In genomic region chr9:90113651-90114566, GRCm38 (mm10) we compare ENCODE assay signal across 7 mouse cellular contexts. TPM values are rescaled to one million over a fixed set of nuclear protein-coding genes. Genes with fewer than 3 reads are reported as not detected.
DNase-seq lines count a peak whose midpoint lies in the region; ATAC-seq lines count a peak whose summit lies in the region.

No protein-coding gene starts in this region.

- no peaks in the 10 kb centered on the region for H3K27me3 ChIP-seq in intestine, embryonic 16.5 days (replicated peaks; ENCODE audit: control insufficient read depth, insufficient read depth, low read length)
- no peaks in the 10 kb centered on the region for H3K27me3 ChIP-seq in midbrain, embryonic 11.5 days (ENCODE audit: control insufficient read depth, insufficient read depth, low read length)

- peak overlapping the region; percentile 98 for H3K9ac ChIP-seq in intestine, embryonic 16.5 days (ENCODE audit: low read depth, low read length)
- H3K9ac ChIP-seq in midbrain, embryonic 11.5 days (ENCODE audit: low read length): peak overlapping the region; percentile 99

- DNase-seq in adrenal gland, adult 2 months: peak; percentile 94
- DNase-seq in embryo, embryonic 11.5 days (ENCODE audit: low read depth, low spot score): peak; percentile 84
- peak; percentile 88 for DNase-seq in gastrocnemius, postnatal 36 days
- DNase-seq in left cerebral cortex, postnatal 36 days (ENCODE audit: low spot score in 2 of 2): peak; percentile 92 to 93
- peak; percentile 98 for DNase-seq in midbrain, embryonic 11.5 days (ENCODE audit: low spot score, missing footprints)
- DNase-seq in skeletal muscle tissue, adult 2 months (ENCODE audit: low read depth, low spot score): peak; percentile 90

- H3K4me2 ChIP-seq in intestine, embryonic 16.5 days (ENCODE audit: low read depth, low read length): peak overlapping the region; percentile 85
- H3K4me2 ChIP-seq in midbrain, embryonic 11.5 days: peak overlapping the region; percentile 94

- intact Hi-C loops in gastrocnemius, postnatal 36 days (cut with DNase I): no loop called here
- intact Hi-C loops in left cerebral cortex, postnatal 36 days (cut with DNase I): no loop called here

- peak overlapping the region; percentile 95 for H3K4me3 ChIP-seq in intestine, embryonic 16.5 days (ENCODE audit: low read length)
- peak overlapping the region; percentile 95 for H3K4me3 ChIP-seq in midbrain, embryonic 11.5 days (ENCODE audit: low read depth, low read length)

- peaks cover 9% of the 10 kb centered on the region for H3K4me1 ChIP-seq in intestine, embryonic 16.5 days (ENCODE audit: control insufficient read depth, insufficient read depth, low read length)
- H3K4me1 ChIP-seq in midbrain, embryonic 11.5 days (ENCODE audit: control insufficient read depth, insufficient read depth, low read length): peaks cover 13% of the 10 kb centered on the region; the same call in 1 of the 2 replicates

- H3K36me3 ChIP-seq in intestine, embryonic 16.5 days (ENCODE audit: control insufficient read depth, insufficient read depth, low read length): no peaks in the 10 kb centered on the region
- 0 out of 2 replicates have a peak, but pooled peaks cover 3% of the 10 kb centered on the region for H3K36me3 ChIP-seq in midbrain, embryonic 11.5 days (ENCODE audit: control insufficient read depth, insufficient read depth, low read length)

- WGBS in intestine, embryonic 16.5 days: under 1% methylated on average over 82 of the region's 82 CpGs
- under 1% methylated on average over 77 of the region's 82 CpGs for WGBS in midbrain, embryonic 11.5 days

- H3K9me3 ChIP-seq in intestine, embryonic 16.5 days (ENCODE audit: control insufficient read depth, low read length): no peaks in the 10 kb centered on the region
- no peaks in the 10 kb centered on the region for H3K9me3 ChIP-seq in midbrain, embryonic 11.5 days (ENCODE audit: control insufficient read depth, low read length)

- H3K27ac ChIP-seq in intestine, embryonic 16.5 days (ENCODE audit: low read length): peak overlapping the region; percentile 99
- peak overlapping the region; percentile 95 for H3K27ac ChIP-seq in midbrain, embryonic 11.5 days (ENCODE audit: low read depth, low read length)

- ATAC-seq in intestine, embryonic 16.5 days: peak; percentile 77
- ATAC-seq in midbrain, embryonic 11.5 days (ENCODE audit: low FRiP score): peak; percentile 70

RNA-seq across cellular contexts. Expression of gene Morf4l1, which starts 0.7 kb away (rescaled TPM):
- total RNA-seq in adrenal gland, adult 2 months (2021): 100 to 1,000 TPM; 241 to 321 TPM
- 25.4 and 26.1 TPM in 2 replicates for polyA plus RNA-seq in adrenal gland, adult 2 months (2012; rRNA removed)
- 100 to 1,000 TPM; 167 to 169 TPM for total RNA-seq in gastrocnemius, postnatal 36 days (2021)
- polyA plus RNA-seq in intestine, embryonic 16.5 days (2015; fragmentation: Nextera tagmentation; extraction: Ambion mirVana): 281 and 302 TPM in 2 replicates
- total RNA-seq in left cerebral cortex, postnatal 36 days (2021): 100 to 1,000 TPM; 412 to 425 TPM
- polyA plus RNA-seq in midbrain, embryonic 11.5 days (2014; fragmentation: Nextera tagmentation; extraction: Ambion mirVana): 573 and 605 TPM in 2 replicates

RNA-seq across cellular contexts. Expression of gene Adamts7, which starts 49.0 kb away (rescaled TPM):
- 1 to 10 TPM; 2.5 to 6.1 TPM for total RNA-seq in adrenal gland, adult 2 months (2021)
- 10.9 and 12.0 TPM in 2 replicates for polyA plus RNA-seq in adrenal gland, adult 2 months (2012; rRNA removed)
- total RNA-seq in gastrocnemius, postnatal 36 days (2021): under 1 TPM; 0.84 to 0.91 TPM
- 11.7 TPM in 2 replicates for polyA plus RNA-seq in intestine, embryonic 16.5 days (2015; fragmentation: Nextera tagmentation; extraction: Ambion mirVana)
- under 1 TPM; 0.30 to 0.43 TPM for total RNA-seq in left cerebral cortex, postnatal 36 days (2021)
- polyA plus RNA-seq in midbrain, embryonic 11.5 days (2014; fragmentation: Nextera tagmentation; extraction: Ambion mirVana): 11.4 and 11.5 TPM in 2 replicates

RNA-seq across cellular contexts. Expression of gene Ctsh, which starts 60.0 kb away (rescaled TPM):
- total RNA-seq in adrenal gland, adult 2 months (2021): 100 to 1,000 TPM; 104 to 199 TPM
- polyA plus RNA-seq in adrenal gland, adult 2 months (2012; rRNA removed): 30.9 and 34.3 TPM in 2 replicates
- total RNA-seq in gastrocnemius, postnatal 36 days (2021): 10 to 100 TPM; 12.2 to 13.2 TPM
- polyA plus RNA-seq in intestine, embryonic 16.5 days (2015; fragmentation: Nextera tagmentation; extraction: Ambion mirVana): 56.9 and 59.4 TPM in 2 replicates
- 10 to 100 TPM; 13.1 to 17.8 TPM for total RNA-seq in left cerebral cortex, postnatal 36 days (2021)
- 6.0 and 6.7 TPM in 2 replicates for polyA plus RNA-seq in midbrain, embryonic 11.5 days (2014; fragmentation: Nextera tagmentation; extraction: Ambion mirVana)

Comparison
In these comparisons a context has a peak if more than half of its experiments do, and no peak if none do; other contexts are left out.
1. Peak in every context shown above with its lines: DNase-seq, ATAC-seq, H3K4me3 ChIP-seq and H3K27ac ChIP-seq.
2. RNA of gene Ctsh, which starts 60.0 kb away (total RNA-seq): 104 to 199 TPM in adrenal gland, adult 2 months; 13.1 to 17.8 TPM in left cerebral cortex, postnatal 36 days and 12.2 to 13.2 TPM in gastrocnemius, postnatal 36 days; every median in the first group is over 4 times any median in the second.